Comparison of ENCODE assay signal across 21 mouse cellular contexts in the genomic region with DNA sequence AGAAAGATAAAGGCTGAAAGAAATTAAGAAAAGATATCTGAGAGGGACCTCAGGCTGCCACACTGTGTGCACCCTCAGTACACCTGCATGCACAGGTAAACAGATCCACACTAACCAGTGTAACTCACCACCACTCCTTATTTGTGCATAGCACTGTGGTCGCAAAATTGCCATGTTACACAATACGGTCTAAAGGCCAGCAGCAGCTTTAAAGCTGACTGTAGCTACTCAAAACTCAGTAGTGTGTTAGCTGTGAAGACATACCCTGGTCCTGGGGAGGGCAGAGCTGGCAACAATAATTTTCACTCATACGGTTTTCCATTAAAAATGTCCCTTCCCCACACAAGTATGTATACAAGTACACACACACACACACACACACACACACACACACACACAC.
"Had no signal": no experiment of that assay in that cellular context is flagged by ENCODE, and none has a peak within 500 bp of the region (broad histone marks: within the 10 kb centered on the region; RNA-seq: fewer than 3 reads in every experiment).

No protein-coding gene starts in this region.

- H3K4me1 ChIP-seq: kidney, embryonic 15.5 days; limb, embryonic 12.5 days; limb, embryonic 15.5 days; midbrain, embryonic 12.5 days; midbrain, embryonic 15.5 days; neural tube, embryonic 12.5 days; neural tube, embryonic 15.5 days had no signal

- H3K27ac ChIP-seq: kidney, embryonic 15.5 days; limb, embryonic 12.5 days; limb, embryonic 15.5 days; midbrain, embryonic 12.5 days; midbrain, embryonic 15.5 days; neural tube, embryonic 12.5 days; neural tube, embryonic 15.5 days; stomach, postnatal 0 days had no signal

- H3K27me3 ChIP-seq: kidney, embryonic 15.5 days; limb, embryonic 12.5 days; limb, embryonic 15.5 days; midbrain, embryonic 12.5 days; midbrain, embryonic 15.5 days; neural tube, embryonic 12.5 days; neural tube, embryonic 15.5 days had no signal

- H3K9me3 ChIP-seq: kidney, embryonic 15.5 days; limb, embryonic 12.5 days; limb, embryonic 15.5 days; midbrain, embryonic 12.5 days; midbrain, embryonic 15.5 days; neural tube, embryonic 12.5 days; neural tube, embryonic 15.5 days had no signal

- ATAC-seq: hindbrain, embryonic 16.5 days; midbrain, embryonic 15.5 days had no signal

- H3K9ac ChIP-seq: kidney, embryonic 15.5 days; limb, embryonic 12.5 days; limb, embryonic 15.5 days; midbrain, embryonic 12.5 days; midbrain, embryonic 15.5 days; neural tube, embryonic 12.5 days; neural tube, embryonic 15.5 days had no signal

- H3K4me2 ChIP-seq: kidney, embryonic 15.5 days; limb, embryonic 12.5 days; limb, embryonic 15.5 days; midbrain, embryonic 12.5 days; midbrain, embryonic 15.5 days; neural tube, embryonic 12.5 days; neural tube, embryonic 15.5 days had no signal

- DNase-seq: kidney, adult 11 months; kidney, adult 8-10 months; kidney, postnatal 10 days; kidney, postnatal 36 days; left cerebral cortex, postnatal 4 days; lung, adult 18-20 months; lung, postnatal 4 days; right cerebral cortex, adult 18-20 months; right cerebral cortex, postnatal 14 days; right cerebral cortex, postnatal 4 days; thymus, adult 2 months; thymus, postnatal 25 days had no signal

- H3K4me3 ChIP-seq: kidney, embryonic 15.5 days; limb, embryonic 12.5 days; limb, embryonic 15.5 days; midbrain, embryonic 12.5 days; midbrain, embryonic 15.5 days; neural tube, embryonic 12.5 days; neural tube, embryonic 15.5 days had no signal
